Mouse (Mus musculus): ENCODE data around the gene Kctd10. TPM values are rescaled to one million over a fixed set of nuclear protein-coding genes. Genes with fewer than 3 reads are reported as not detected.

Gene Kctd10
- polyA plus RNA-seq, 1 experiment = 64.4 TPM

DNA sequence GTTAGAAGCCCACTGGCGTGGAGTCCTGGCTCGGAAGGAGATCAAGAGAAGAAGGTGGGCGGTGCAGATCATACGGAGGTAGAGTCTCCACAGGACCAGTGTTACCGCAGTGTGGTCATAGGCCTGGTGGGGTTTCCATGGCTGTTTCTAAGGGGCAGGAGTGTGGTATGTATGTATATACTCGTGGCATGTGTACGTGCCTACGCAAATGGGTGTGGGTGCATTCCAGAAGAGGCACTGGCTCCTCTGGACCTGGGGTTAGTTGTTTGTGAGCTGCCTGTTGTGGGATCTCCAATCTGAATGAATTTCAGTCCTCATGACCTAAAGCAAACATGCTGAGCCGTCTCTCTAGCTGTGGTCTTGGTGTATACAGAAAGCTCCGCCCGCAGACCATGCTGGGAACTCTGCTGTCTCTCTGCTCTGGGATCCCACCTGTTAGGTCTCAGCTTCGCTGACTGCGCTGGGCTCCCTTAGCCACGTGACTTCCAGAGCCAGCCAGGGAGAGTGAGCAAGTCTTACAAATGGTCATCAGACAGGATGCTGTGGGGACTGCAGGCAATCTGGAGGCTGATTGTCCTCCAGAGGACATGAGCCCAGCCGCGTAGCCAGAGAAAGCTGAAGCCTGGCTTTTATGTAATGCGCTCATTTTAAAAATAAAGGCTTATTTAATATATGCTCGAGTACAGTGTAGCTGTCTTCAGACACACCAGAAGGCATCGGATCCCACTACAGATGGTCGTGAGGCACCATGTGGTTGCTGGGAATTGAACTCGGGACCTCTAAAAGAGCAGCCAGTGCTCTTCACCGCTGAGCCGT lies 23.2 kb downstream of the Kctd10 start:
- Histone ChIP-seq H3K4me1 (ENCODE audit: control insufficient read depth, insufficient read depth, insufficient read length) (no peaks in the 10 kb centered on the region), H3K4me3 (ENCODE audit: extremely low read depth, insufficient read depth, insufficient read length) (no peak overlapping the region), H3K27ac (ENCODE audit: insufficient read depth, low read length) (no peak overlapping the region), H3K27me3 (ENCODE audit: control insufficient read depth, insufficient read depth, low read length) (no peaks in the 10 kb centered on the region), H3K36me3 (ENCODE audit: control insufficient read depth, insufficient read depth, low read length) (peaks cover 4% of the 10 kb centered on the region; the same call in 1 of the 2 replicates)
- no peak for TF ChIP-seq POLR2A (IDR thresholded peaks at IDR 0.05; ENCODE audit: low read depth, low read length)
- no peak for TF ChIP-seq CTCF (IDR thresholded peaks at IDR 0.05; ENCODE audit: extremely low read depth, insufficient read depth, insufficient read length, insufficient replicate concordance)
- no peak for DNase-seq (ENCODE audit: low read depth in 1 of 2, low spot score in 2 of 2)
- 70% methylated on average over 23 of the region's 23 CpGs for WGBS

DNA sequence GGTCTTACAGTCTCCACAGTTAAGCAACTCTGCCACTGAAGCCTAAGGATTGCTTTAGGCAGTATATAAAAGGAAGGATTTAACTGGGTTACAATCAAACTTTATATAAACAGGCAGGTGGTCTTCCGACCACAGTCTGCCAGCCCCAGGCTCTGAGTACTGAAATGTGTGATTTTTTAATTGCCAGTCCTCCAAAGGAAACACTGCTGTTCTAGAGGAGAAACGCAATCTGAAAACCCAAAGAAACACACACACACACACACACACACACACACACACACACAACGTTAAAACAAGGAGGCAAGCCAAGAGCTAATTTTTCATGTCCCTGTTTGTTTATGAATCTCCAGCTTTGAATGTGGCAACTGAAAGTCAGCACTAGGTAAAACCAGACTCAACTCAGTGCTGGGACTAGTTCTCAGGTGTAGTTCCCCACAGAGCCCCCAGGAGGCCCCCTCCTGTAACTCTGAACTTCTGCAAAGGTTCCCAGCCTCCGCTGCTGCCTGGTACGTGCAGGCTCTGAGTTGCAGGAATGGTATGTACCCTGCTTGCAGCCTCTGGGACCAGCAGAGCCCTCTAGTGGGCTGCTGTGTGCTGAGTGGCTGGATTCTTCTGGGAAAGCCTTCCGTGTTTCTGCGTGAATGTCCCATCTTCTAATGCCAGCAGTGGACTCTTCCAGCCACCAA lies 23.9 kb downstream of the Kctd10 start:
- DNase-seq (ENCODE audit: low read depth in 1 of 2, low spot score in 2 of 2) = peak; percentile 41 to 58
- Histone ChIP-seq H3K27me3 (ENCODE audit: control insufficient read depth, insufficient read depth, low read length) (no peaks in the 10 kb centered on the region), H3K27ac (ENCODE audit: insufficient read depth, low read length) (no peak overlapping the region), H3K4me3 (ENCODE audit: extremely low read depth, insufficient read depth, insufficient read length) (no peak overlapping the region), H3K4me1 (ENCODE audit: control insufficient read depth, insufficient read depth, insufficient read length) (no peaks in the 10 kb centered on the region), H3K36me3 (ENCODE audit: control insufficient read depth, insufficient read depth, low read length) (no peaks in the 10 kb centered on the region; the same call in 1 of the 2 replicates)
- 26% methylated on average over 7 of the region's 7 CpGs for WGBS
- peak; percentile 29; the same call in 1 of the 2 replicates for TF ChIP-seq CTCF (IDR thresholded peaks at IDR 0.05; ENCODE audit: extremely low read depth, insufficient read depth, insufficient read length, insufficient replicate concordance)
- TF ChIP-seq POLR2A (IDR thresholded peaks at IDR 0.05; ENCODE audit: low read depth, low read length) = no peak

DNA sequence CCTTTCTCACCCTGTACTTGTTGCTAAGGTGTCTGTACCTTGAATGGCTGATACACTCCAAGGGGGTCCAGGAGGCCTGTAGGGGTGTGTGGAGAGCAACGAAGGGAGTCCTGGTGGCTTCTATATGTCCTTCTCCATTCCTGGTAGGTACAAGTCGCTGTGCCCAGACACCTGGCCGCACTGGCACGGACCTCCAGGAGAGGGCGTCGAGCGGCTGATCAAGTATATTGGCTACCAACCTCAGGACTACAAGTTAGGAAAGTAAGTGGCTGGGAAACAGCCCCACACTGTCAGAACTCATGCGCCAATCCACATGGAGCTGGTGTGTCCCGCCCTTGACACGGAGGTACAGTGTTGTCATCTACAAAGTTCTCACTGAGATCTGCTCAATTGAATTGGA lies 28.8 kb downstream of the Kctd10 start:
- no peaks in the 10 kb centered on the region for H3K36me3 ChIP-seq (ENCODE audit: control insufficient read depth, insufficient read depth, low read length)
- no peaks in the 10 kb centered on the region for H3K4me1 ChIP-seq (ENCODE audit: control insufficient read depth, insufficient read depth, insufficient read length)
- TF ChIP-seq POLR2A (IDR thresholded peaks at IDR 0.05; ENCODE audit: low read depth, low read length) (no peak), CTCF (IDR thresholded peaks at IDR 0.05; ENCODE audit: extremely low read depth, insufficient read depth, insufficient read length, insufficient replicate concordance) (0 out of 2 replicates have a peak, but pooled peaks have one; percentile 14)
- no peaks in the 10 kb centered on the region for H3K27me3 ChIP-seq (ENCODE audit: control insufficient read depth, insufficient read depth, low read length)
- no peak overlapping the region for H3K4me3 ChIP-seq (ENCODE audit: extremely low read depth, insufficient read depth, insufficient read length)
- DNase-seq (ENCODE audit: low read depth in 1 of 2, low spot score in 2 of 2) = no peak
- H3K27ac ChIP-seq (ENCODE audit: insufficient read depth, low read length) = no peak overlapping the region
- 68% methylated on average over 10 of the region's 10 CpGs for WGBS

DNA sequence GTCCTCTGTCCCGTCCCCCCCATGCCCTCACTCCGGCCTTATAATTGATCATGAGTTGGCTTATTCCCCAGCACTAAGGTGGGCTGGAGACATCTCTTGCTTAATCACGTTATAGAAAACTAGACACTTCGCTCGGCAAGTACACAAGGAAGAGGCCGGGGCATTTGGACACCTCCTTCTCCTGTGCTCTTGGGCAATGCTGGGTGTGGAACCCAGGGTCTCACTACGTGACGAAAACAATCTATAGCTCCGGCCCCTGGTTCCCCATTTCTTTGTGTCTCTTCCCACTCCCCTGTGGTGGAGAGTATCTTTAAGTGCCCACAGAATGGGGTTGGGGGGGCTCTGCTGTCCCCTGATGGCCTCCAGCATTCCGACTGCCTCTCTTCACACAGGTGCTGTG lies 33.3 kb downstream of the Kctd10 start:
- H3K27me3 ChIP-seq (ENCODE audit: control insufficient read depth, insufficient read depth, low read length) = no peaks in the 10 kb centered on the region
- H3K36me3 ChIP-seq (ENCODE audit: control insufficient read depth, insufficient read depth, low read length) = no peaks in the 10 kb centered on the region
- DNase-seq (ENCODE audit: low read depth in 1 of 2, low spot score in 2 of 2) = no peak
- H3K4me1 ChIP-seq (ENCODE audit: control insufficient read depth, insufficient read depth, insufficient read length) = no peaks in the 10 kb centered on the region
- TF ChIP-seq CTCF (IDR thresholded peaks at IDR 0.05; ENCODE audit: extremely low read depth, insufficient read depth, insufficient read length, insufficient replicate concordance) (no peak), POLR2A (IDR thresholded peaks at IDR 0.05; ENCODE audit: low read depth, low read length) (no peak)
- H3K27ac ChIP-seq (ENCODE audit: insufficient read depth, low read length) = no peak overlapping the region
- H3K4me3 ChIP-seq (ENCODE audit: extremely low read depth, insufficient read depth, insufficient read length) = no peak overlapping the region
- WGBS = 80% methylated on average over 10 of the region's 10 CpGs

DNA sequence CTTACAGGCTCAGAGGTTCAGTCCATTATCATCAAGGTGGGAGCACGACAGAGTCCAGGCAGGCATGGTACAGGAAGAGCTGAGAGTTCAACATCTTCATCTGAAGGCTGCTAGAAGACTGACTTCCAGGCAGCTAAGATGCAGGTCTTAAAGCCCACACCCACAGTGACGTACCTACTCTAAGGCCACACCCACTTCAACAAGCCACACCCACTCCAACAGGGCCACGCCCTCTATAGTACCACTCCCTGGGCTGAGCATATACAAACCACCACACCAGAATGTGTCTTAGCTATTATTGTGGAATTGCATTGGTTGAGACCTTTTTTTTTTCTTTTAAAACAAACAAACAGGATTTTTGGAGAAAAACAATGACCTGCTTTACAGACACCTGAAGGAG lies 34.8 kb downstream of the Kctd10 start:
- 66% methylated on average over 3 of the region's 3 CpGs for WGBS
- Histone ChIP-seq H3K4me3 (ENCODE audit: extremely low read depth, insufficient read depth, insufficient read length) (no peak overlapping the region), H3K36me3 (ENCODE audit: control insufficient read depth, insufficient read depth, low read length) (no peaks in the 10 kb centered on the region), H3K4me1 (ENCODE audit: control insufficient read depth, insufficient read depth, insufficient read length) (no peaks in the 10 kb centered on the region), H3K27me3 (ENCODE audit: control insufficient read depth, insufficient read depth, low read length) (no peaks in the 10 kb centered on the region), H3K27ac (ENCODE audit: insufficient read depth, low read length) (no peak overlapping the region)
- TF ChIP-seq POLR2A (IDR thresholded peaks at IDR 0.05; ENCODE audit: low read depth, low read length) = no peak
- TF ChIP-seq CTCF (IDR thresholded peaks at IDR 0.05; ENCODE audit: extremely low read depth, insufficient read depth, insufficient read length, insufficient replicate concordance) = no peak
- DNase-seq (ENCODE audit: low read depth in 1 of 2, low spot score in 2 of 2) = no peak

DNA sequence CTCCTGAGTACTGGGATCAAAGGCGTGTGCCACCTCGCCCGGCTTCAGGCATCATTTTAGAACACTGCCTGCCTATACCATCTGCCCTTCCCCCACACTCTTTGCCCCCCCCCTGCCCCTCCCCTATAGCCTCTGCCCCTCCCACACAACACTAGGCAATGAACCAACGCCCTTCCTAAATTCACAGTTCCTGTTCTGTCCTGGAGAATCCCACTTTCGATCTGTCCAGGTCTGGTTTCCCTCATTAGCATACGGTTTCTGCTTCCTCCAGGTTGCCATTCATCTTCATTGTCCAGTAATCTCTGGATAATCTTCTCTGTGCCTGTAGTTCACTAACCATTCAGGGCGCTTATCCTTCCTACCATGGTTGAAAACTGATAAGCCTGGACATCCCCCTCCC lies 36.7 kb downstream of the Kctd10 start:
- DNase-seq (ENCODE audit: low read depth in 1 of 2, low spot score in 2 of 2) = no peak
- 80% methylated on average over 7 of the region's 7 CpGs for WGBS
- Histone ChIP-seq H3K36me3 (ENCODE audit: control insufficient read depth, insufficient read depth, low read length) (no peaks in the 10 kb centered on the region), H3K4me1 (ENCODE audit: control insufficient read depth, insufficient read depth, insufficient read length) (no peaks in the 10 kb centered on the region), H3K27me3 (ENCODE audit: control insufficient read depth, insufficient read depth, low read length) (no peaks in the 10 kb centered on the region), H3K27ac (ENCODE audit: insufficient read depth, low read length) (no peak overlapping the region), H3K4me3 (ENCODE audit: extremely low read depth, insufficient read depth, insufficient read length) (no peak overlapping the region)
- no peak for TF ChIP-seq CTCF (IDR thresholded peaks at IDR 0.05; ENCODE audit: extremely low read depth, insufficient read depth, insufficient read length, insufficient replicate concordance)
- no peak for TF ChIP-seq POLR2A (IDR thresholded peaks at IDR 0.05; ENCODE audit: low read depth, low read length)
